Mouse (Mus musculus): ENCODE results near the gene Zfp275. TPM values are rescaled to one million over a fixed set of nuclear protein-coding genes. Genes with fewer than 3 reads are reported as not detected.
"Not testable (repeated sequence)": the region's sequence is repeated elsewhere in the genome, so short reads cannot be mapped to it uniquely, and the experiment has no call there.

Gene Zfp275
- polyA plus RNA-seq, 1 experiment from 2014 or later, result 1.8 TPM

- Histone ChIP-seq H3K27me3 (0 out of 2 replicates have a peak, but pooled peaks cover 2% of the 10 kb centered on the region), H3K4me3 (replicated peaks) (no peak overlapping the region), H3K4me1 (replicated peaks) (peaks cover 17% of the 10 kb centered on the region), H3K4me2 (peak overlapping the region; percentile 72), H3K27ac (no peak overlapping the region), H3K9ac (no peak overlapping the region), H3K36me3 (no peaks in the 10 kb centered on the region), H3K9me3 (replicated peaks) (no peaks in the 10 kb centered on the region)
- ATAC-seq (ENCODE audit: low read depth), result peak; percentile 47
- no peak for DNase-seq
- 14% methylated on average over 1 of the region's 1 CpGs for WGBS (ENCODE audit: insufficient replicate concordance)
Observed at GRCm38 (mm10) chrX:73343802-73344201, 1.4 kb downstream of the Zfp275 start.

GRCm38 (mm10) chrX:73344346-73344745 is 1.9 kb downstream of the Zfp275 start:
- Histone ChIP-seq H3K27ac (no peak overlapping the region), H3K36me3 (no peaks in the 10 kb centered on the region), H3K4me3 (replicated peaks) (no peak overlapping the region), H3K4me2 (no peak overlapping the region), H3K9me3 (replicated peaks) (no peaks in the 10 kb centered on the region), H3K9ac (no peak overlapping the region), H3K4me1 (replicated peaks) (peaks cover 17% of the 10 kb centered on the region), H3K27me3 (0 out of 2 replicates have a peak, but pooled peaks cover 2% of the 10 kb centered on the region)
- 64% methylated on average over 1 of the region's 1 CpGs for WGBS (ENCODE audit: insufficient replicate concordance)
- DNase-seq (no peak), ATAC-seq (ENCODE audit: low read depth) (no peak)

GRCm38 (mm10) chrX:73356163-73356562 is 13.7 kb downstream of the Zfp275 start:
- H3K4me3 ChIP-seq (replicated peaks), result no peak overlapping the region
- H3K9me3 ChIP-seq (replicated peaks), result no peaks in the 10 kb centered on the region
- DNase-seq (no peak), ATAC-seq (ENCODE audit: low read depth) (no peak)
- no peaks in the 10 kb centered on the region for H3K4me1 ChIP-seq (replicated peaks)
- no peak overlapping the region for H3K4me2 ChIP-seq
- 75% methylated on average over 2 of the region's 2 CpGs for WGBS (ENCODE audit: insufficient replicate concordance)
- H3K9ac ChIP-seq, result no peak overlapping the region
- H3K27me3 ChIP-seq, result no peaks in the 10 kb centered on the region
- no peak overlapping the region for H3K27ac ChIP-seq
- peaks cover 16% of the 10 kb centered on the region for H3K36me3 ChIP-seq

GRCm38 (mm10) chrX:73356719-73357118 is 14.3 kb downstream of the Zfp275 start:
- Histone ChIP-seq H3K27me3 (no peaks in the 10 kb centered on the region), H3K9me3 (replicated peaks) (no peaks in the 10 kb centered on the region), H3K27ac (no peak overlapping the region), H3K4me2 (no peak overlapping the region), H3K36me3 (peaks cover 16% of the 10 kb centered on the region), H3K4me1 (replicated peaks) (no peaks in the 10 kb centered on the region), H3K4me3 (replicated peaks) (no peak overlapping the region), H3K9ac (no peak overlapping the region)
- ATAC-seq (ENCODE audit: low read depth) (no peak), DNase-seq (no peak)
- 65% methylated on average over 1 of the region's 1 CpGs for WGBS (ENCODE audit: insufficient replicate concordance)

- Histone ChIP-seq H3K4me3 (replicated peaks) (no peak overlapping the region), H3K27ac (no peak overlapping the region), H3K4me2 (no peak overlapping the region), H3K9ac (no peak overlapping the region), H3K4me1 (replicated peaks) (no peaks in the 10 kb centered on the region), H3K9me3 (replicated peaks) (no peaks in the 10 kb centered on the region), H3K27me3 (no peaks in the 10 kb centered on the region), H3K36me3 (no peaks in the 10 kb centered on the region)
- ATAC-seq (ENCODE audit: low read depth) (no peak), DNase-seq (no peak)
Observed at GRCm38 (mm10) chrX:73363291-73363690, 20.9 kb downstream of the Zfp275 start.

- no peaks in the 10 kb centered on the region for H3K36me3 ChIP-seq
- H3K27me3 ChIP-seq, result no peaks in the 10 kb centered on the region
- DNase-seq (no peak), ATAC-seq (ENCODE audit: low read depth) (no peak)
- no peaks in the 10 kb centered on the region for H3K4me1 ChIP-seq (replicated peaks)
- H3K9me3 ChIP-seq (replicated peaks), result no peaks in the 10 kb centered on the region
- H3K9ac ChIP-seq, result no peak overlapping the region
- no peak overlapping the region for H3K4me3 ChIP-seq (replicated peaks)
- no peak overlapping the region for H3K4me2 ChIP-seq
- H3K27ac ChIP-seq, result no peak overlapping the region
- 60% methylated on average over 6 of the region's 6 CpGs for WGBS (ENCODE audit: insufficient replicate concordance)
Observed at GRCm38 (mm10) chrX:73384419-73384818, 42.0 kb downstream of the Zfp275 start.

GRCm38 (mm10) chrX:73384924-73385323 is 42.5 kb downstream of the Zfp275 start:
- no peak overlapping the region for H3K4me3 ChIP-seq (replicated peaks)

GRCm38 (mm10) chrX:73391481-73391880 is 49.1 kb downstream of the Zfp275 start:
- Histone ChIP-seq H3K27me3 (no peaks in the 10 kb centered on the region), H3K9ac (no peak overlapping the region), H3K4me2 (no peak overlapping the region), H3K4me3 (replicated peaks) (no peak overlapping the region), H3K27ac (no peak overlapping the region), H3K36me3 (no peaks in the 10 kb centered on the region), H3K4me1 (replicated peaks) (no peaks in the 10 kb centered on the region), H3K9me3 (replicated peaks) (no peaks in the 10 kb centered on the region)
- WGBS (ENCODE audit: insufficient replicate concordance), result 64% methylated on average over 4 of the region's 4 CpGs
- no peak for ATAC-seq (ENCODE audit: low read depth)
- no peak for DNase-seq

More at GRCm38 (mm10) chrX:73384924-73385323, 42.5 kb downstream of the Zfp275 start:
- H3K27me3 ChIP-seq, result no peaks in the 10 kb centered on the region
- no peaks in the 10 kb centered on the region for H3K36me3 ChIP-seq
- no peaks in the 10 kb centered on the region for H3K9me3 ChIP-seq (replicated peaks)
- no peak overlapping the region for H3K4me2 ChIP-seq
- ATAC-seq (ENCODE audit: low read depth), result no peak
- H3K4me1 ChIP-seq (replicated peaks), result no peaks in the 10 kb centered on the region
- WGBS (ENCODE audit: insufficient replicate concordance), result 7% methylated on average over 1 of the region's 1 CpGs
- H3K27ac ChIP-seq, result no peak overlapping the region
- no peak overlapping the region for H3K9ac ChIP-seq
- no peak for DNase-seq

GRCm38 (mm10) chrX:73396446-73396845 is 54.0 kb downstream of the Zfp275 start:
- Histone ChIP-seq H3K4me2 (no peak overlapping the region), H3K9me3 (replicated peaks) (no peaks in the 10 kb centered on the region), H3K27me3 (no peaks in the 10 kb centered on the region), H3K4me3 (replicated peaks) (no peak overlapping the region), H3K36me3 (no peaks in the 10 kb centered on the region), H3K27ac (no peak overlapping the region), H3K9ac (no peak overlapping the region), H3K4me1 (replicated peaks) (no peaks in the 10 kb centered on the region)
- 60% methylated on average over 1 of the region's 1 CpGs for WGBS (ENCODE audit: insufficient replicate concordance)
- DNase-seq (no peak), ATAC-seq (ENCODE audit: low read depth) (no peak)

GRCm38 (mm10) chrX:73398636-73399035 is 56.2 kb downstream of the Zfp275 start, which contains the start of gene Gm18336:
TSS of gene Gm18336 (minus strand) at chrX:73398736.
- WGBS (ENCODE audit: insufficient replicate concordance), result 67% methylated on average over 2 of the region's 2 CpGs
- DNase-seq; H3K36me3 ChIP-seq; H3K4me2 ChIP-seq; H3K4me3 ChIP-seq (replicated peaks); H3K9ac ChIP-seq; ATAC-seq (ENCODE audit: low read depth); H3K27ac ChIP-seq; H3K27me3 ChIP-seq; H3K4me1 ChIP-seq (replicated peaks); H3K9me3 ChIP-seq (replicated peaks): not testable (repeated sequence)

GRCm38 (mm10) chrX:73400951-73401350 is 58.5 kb downstream of the Zfp275 start:
- no peak for ATAC-seq (ENCODE audit: low read depth)
- Histone ChIP-seq H3K9ac (no peak overlapping the region), H3K4me3 (replicated peaks) (no peak overlapping the region), H3K4me2 (no peak overlapping the region), H3K27ac (no peak overlapping the region), H3K36me3 (no peaks in the 10 kb centered on the region), H3K4me1 (replicated peaks) (no peaks in the 10 kb centered on the region), H3K9me3 (replicated peaks) (no peaks in the 10 kb centered on the region), H3K27me3 (no peaks in the 10 kb centered on the region)
- WGBS (ENCODE audit: insufficient replicate concordance), result 75% methylated on average over 20 of the region's 20 CpGs
- DNase-seq, result no peak

- Histone ChIP-seq H3K4me2 (no peak overlapping the region), H3K9me3 (replicated peaks) (no peaks in the 10 kb centered on the region), H3K36me3 (no peaks in the 10 kb centered on the region), H3K27me3 (no peaks in the 10 kb centered on the region), H3K27ac (no peak overlapping the region), H3K9ac (no peak overlapping the region), H3K4me1 (replicated peaks) (no peaks in the 10 kb centered on the region), H3K4me3 (replicated peaks) (no peak overlapping the region)
- no peak for ATAC-seq (ENCODE audit: low read depth)
- DNase-seq, result no peak
- WGBS (ENCODE audit: insufficient replicate concordance), result 78% methylated on average over 12 of the region's 12 CpGs
Observed at GRCm38 (mm10) chrX:73401616-73402015, 59.2 kb downstream of the Zfp275 start.
